Mouse (Mus musculus) G1E (cell line): ENCODE data around the gene Top3a.

Experiments
- CTCF ChIP-seq: IDR thresholded peaks from 2 replicates; pipeline ENCODE4 v1.5.1; 2012; ENCODE audit warnings: low read depth, low read length, inconsistent platforms, mixed read lengths
- GATA1 ChIP-seq: IDR thresholded peaks from 2 replicates; pipeline ENCODE4 v1.6.1; 2012; ENCODE audit warnings: borderline replicate concordance, low read length, inconsistent platforms, mixed read lengths
- GATA2 ChIP-seq: IDR thresholded peaks from 2 replicates; pipeline ENCODE4 v1.6.1; 2012; ENCODE audit warnings: low read depth, low read length, inconsistent platforms, borderline replicate concordance
- POLR2AphosphoS5 ChIP-seq: IDR thresholded peaks from 2 replicates; pipeline ENCODE4 v1.6.1; 2012; ENCODE audit warnings: low read depth, low read length, inconsistent platforms; ENCODE audit not compliant: insufficient replicate concordance
- TAL1 ChIP-seq: conservative IDR thresholded peaks from 2 replicates; pipeline ENCODE4 v1.6.1; 2012; ENCODE audit warnings: low read depth, low read length, inconsistent platforms, mixed read lengths

DNA sequence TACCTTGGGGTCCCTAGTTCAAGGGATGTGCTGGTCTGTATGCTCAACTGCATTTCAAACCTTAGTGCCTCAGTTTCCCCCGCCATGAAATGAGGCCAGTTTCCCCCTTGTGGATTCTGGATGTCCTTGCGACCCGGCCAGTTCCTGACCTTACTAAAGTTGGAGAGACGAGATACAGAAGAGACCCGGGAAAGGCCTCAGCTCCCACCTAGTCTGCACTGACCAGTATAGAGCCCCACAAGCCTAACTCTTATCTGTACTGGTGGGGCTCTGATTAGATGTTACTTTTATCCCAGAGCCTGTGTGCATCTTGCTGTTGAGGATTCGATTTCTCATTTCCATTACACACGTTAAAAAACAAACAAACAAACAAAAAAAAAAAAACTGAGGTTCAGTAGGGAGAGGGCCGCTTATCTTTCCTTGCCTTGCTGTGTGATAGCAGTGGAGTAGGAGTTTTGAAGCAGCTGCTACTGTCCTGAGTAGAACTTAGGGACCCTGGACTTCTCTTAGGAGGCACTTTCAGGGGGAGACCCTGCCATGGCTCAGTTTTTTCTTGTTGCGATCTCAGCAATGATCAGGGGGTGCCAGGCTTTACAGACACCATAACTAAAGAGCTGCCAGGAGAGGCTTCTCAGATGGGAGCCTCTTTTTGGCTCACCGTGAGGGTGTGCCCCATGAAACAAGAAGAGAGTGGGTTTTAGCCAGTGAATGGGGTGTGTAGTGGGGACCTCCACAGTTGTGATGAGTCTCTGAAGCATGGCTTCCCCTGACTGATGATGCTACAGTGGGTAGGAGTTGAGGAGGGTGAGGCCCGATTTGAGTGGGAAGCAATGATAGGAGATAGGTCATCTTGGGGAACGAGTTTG, 76.6 kb downstream of the Top3a start:
- TF ChIP-seq GATA1 (no peak), POLR2AphosphoS5 (no peak), CTCF (no peak), TAL1 (no peak), GATA2 (no peak)
